Mouse (Mus musculus) embryonic fibroblast, embryonic 13.5 days (primary cell): ENCODE data around the gene Anxa5.

ENCODE experiments used
- CTCF ChIP-seq: IDR thresholded peaks from 2 replicates; pipeline ENCODE4 v1.5.1; 2011; ENCODE audit warnings: mild to moderate bottlenecking, control low read depth, low read length, moderate library complexity, borderline replicate concordance; ENCODE audit not compliant: insufficient read depth
- POLR2A ChIP-seq: IDR thresholded peaks from 2 replicates; pipeline ENCODE4 v1.6.1; 2011; ENCODE audit warnings: low read depth, mild to moderate bottlenecking, control low read depth, low read length, moderate library complexity

DNA sequence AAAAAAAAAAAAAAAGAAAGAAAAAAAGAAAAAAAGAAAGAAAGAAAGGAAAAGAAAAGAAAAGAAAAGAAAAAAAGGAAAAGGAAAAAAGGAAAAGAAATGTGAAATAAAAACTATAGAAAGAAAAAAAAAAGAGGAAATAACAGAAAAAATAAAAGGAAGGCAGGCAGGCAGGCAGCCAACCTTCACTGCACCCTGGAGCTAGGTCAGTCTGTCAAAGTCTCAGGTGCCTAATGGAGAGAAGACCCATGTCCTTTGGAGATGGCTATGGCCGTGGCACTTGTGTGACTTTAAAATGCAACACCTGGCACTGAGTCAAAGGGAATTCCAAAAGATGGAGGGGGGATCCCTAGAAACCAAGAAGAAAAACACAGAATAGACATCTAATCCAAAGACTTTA is 12.7 kb upstream of the Anxa5 start:
- TF ChIP-seq CTCF (no peak), POLR2A (no peak)
